Mouse (Mus musculus): ENCODE measurements at regions not wholly inside any gene's neighbourhood (a gene's known extent, or its start where the extent isn't known, plus 50 kb on each side); places are given as distances from the start of the nearest gene placed in this dataset.

GRCm38 (mm10) chr9:92045472-92045905 is 147.2 kb upstream of the Plscr5 start:
- no peak overlapping the region for H3K27ac ChIP-seq
- ATAC-seq (replicated peaks; ENCODE audit: low FRiP score): no peak
- H3K9me3 ChIP-seq (replicated peaks): no peaks in the 10 kb centered on the region
- WGBS: 37% methylated on average over 3 of the region's 3 CpGs
- no peak overlapping the region for H3K4me2 ChIP-seq
- H3K9ac ChIP-seq: no peak overlapping the region
- no peaks in the 10 kb centered on the region for H3K27me3 ChIP-seq
- H3K36me3 ChIP-seq: no peaks in the 10 kb centered on the region
- no peak overlapping the region for H3K4me3 ChIP-seq (replicated peaks)
- no peaks in the 10 kb centered on the region for H3K4me1 ChIP-seq

GRCm38 (mm10) chr9:92044161-92044560 is 148.6 kb upstream of the Plscr5 start:
- H3K4me1 ChIP-seq: no peaks in the 10 kb centered on the region
- no peaks in the 10 kb centered on the region for H3K36me3 ChIP-seq
- no peak overlapping the region for H3K4me2 ChIP-seq
- WGBS: 81% methylated on average over 9 of the region's 9 CpGs
- H3K4me3 ChIP-seq (replicated peaks): no peak overlapping the region
- no peak overlapping the region for H3K9ac ChIP-seq
- no peak for ATAC-seq (replicated peaks; ENCODE audit: low FRiP score)
- no peaks in the 10 kb centered on the region for H3K9me3 ChIP-seq (replicated peaks)
- H3K27me3 ChIP-seq: no peaks in the 10 kb centered on the region
- no peak overlapping the region for H3K27ac ChIP-seq

GRCm38 (mm10) chr9:92016521-92016920 is 176.2 kb upstream of the Plscr5 start:
- Histone ChIP-seq H3K27ac (no peak overlapping the region), H3K4me2 (no peak overlapping the region), H3K4me1 (no peaks in the 10 kb centered on the region), H3K36me3 (no peaks in the 10 kb centered on the region), H3K27me3 (no peaks in the 10 kb centered on the region), H3K9ac (no peak overlapping the region), H3K9me3 (replicated peaks) (no peaks in the 10 kb centered on the region), H3K4me3 (replicated peaks) (no peak overlapping the region)
- no peak for ATAC-seq (replicated peaks; ENCODE audit: low FRiP score)
- WGBS: 92% methylated on average over 3 of the region's 3 CpGs

GRCm38 (mm10) chr9:92015923-92016322 is 176.8 kb upstream of the Plscr5 start:
- Histone ChIP-seq H3K27ac (no peak overlapping the region), H3K36me3 (no peaks in the 10 kb centered on the region), H3K9ac (no peak overlapping the region), H3K4me3 (replicated peaks) (no peak overlapping the region), H3K4me1 (no peaks in the 10 kb centered on the region), H3K9me3 (replicated peaks) (no peaks in the 10 kb centered on the region), H3K27me3 (no peaks in the 10 kb centered on the region), H3K4me2 (no peak overlapping the region)
- ATAC-seq (replicated peaks; ENCODE audit: low FRiP score): no peak
- WGBS: 67% methylated on average over 3 of the region's 3 CpGs

GRCm38 (mm10) chr9:91988240-91988639 is 204.5 kb upstream of the Plscr5 start:
- no peak overlapping the region for H3K9ac ChIP-seq
- no peak overlapping the region for H3K4me2 ChIP-seq
- no peak overlapping the region for H3K4me3 ChIP-seq (replicated peaks)
- no peak overlapping the region for H3K27ac ChIP-seq
- no peaks in the 10 kb centered on the region for H3K4me1 ChIP-seq
- no peaks in the 10 kb centered on the region for H3K27me3 ChIP-seq
- no peaks in the 10 kb centered on the region for H3K9me3 ChIP-seq (replicated peaks)
- peak; percentile 75 for ATAC-seq (replicated peaks; ENCODE audit: low FRiP score)
- WGBS: 30% methylated on average over 2 of the region's 2 CpGs
- H3K36me3 ChIP-seq: no peaks in the 10 kb centered on the region

GRCm38 (mm10) chr9:91981955-91982621 is 210.6 kb upstream of the Plscr5 start:
- no peak for ATAC-seq (replicated peaks; ENCODE audit: low FRiP score)
- WGBS: 54% methylated on average over 9 of the region's 9 CpGs
- Histone ChIP-seq H3K4me1 (0 out of 2 replicates have a peak, but pooled peaks cover 8% of the 10 kb centered on the region), H3K4me3 (replicated peaks) (no peak overlapping the region), H3K9me3 (replicated peaks) (no peaks in the 10 kb centered on the region), H3K4me2 (no peak overlapping the region), H3K9ac (no peak overlapping the region), H3K27ac (no peak overlapping the region), H3K27me3 (no peaks in the 10 kb centered on the region), H3K36me3 (no peaks in the 10 kb centered on the region)

- no peak for ATAC-seq (replicated peaks; ENCODE audit: low FRiP score)
- no peak overlapping the region for H3K4me3 ChIP-seq (replicated peaks)
Observed at GRCm38 (mm10) chr9:91981499-91981898, 211.2 kb upstream of the Plscr5 start.

GRCm38 (mm10) chr9:91964051-91964450 is 228.7 kb upstream of the Plscr5 start:
- H3K27ac ChIP-seq: no peak overlapping the region
- H3K4me1 ChIP-seq: no peaks in the 10 kb centered on the region
- ATAC-seq (replicated peaks; ENCODE audit: low FRiP score): no peak
- 89% methylated on average over 2 of the region's 2 CpGs for WGBS
- no peaks in the 10 kb centered on the region for H3K36me3 ChIP-seq
- H3K9me3 ChIP-seq (replicated peaks): no peaks in the 10 kb centered on the region
- H3K4me2 ChIP-seq: no peak overlapping the region
- no peaks in the 10 kb centered on the region for H3K27me3 ChIP-seq
- H3K4me3 ChIP-seq (replicated peaks): no peak overlapping the region
- H3K9ac ChIP-seq: no peak overlapping the region

More at GRCm38 (mm10) chr9:91981499-91981898, 211.2 kb upstream of the Plscr5 start:
- 0 out of 2 replicates have a peak, but pooled peaks cover 8% of the 10 kb centered on the region for H3K4me1 ChIP-seq
- H3K36me3 ChIP-seq: no peaks in the 10 kb centered on the region
- 81% methylated on average over 3 of the region's 3 CpGs for WGBS
- no peak overlapping the region for H3K4me2 ChIP-seq
- no peaks in the 10 kb centered on the region for H3K27me3 ChIP-seq
- no peak overlapping the region for H3K27ac ChIP-seq
- H3K9ac ChIP-seq: no peak overlapping the region
- no peaks in the 10 kb centered on the region for H3K9me3 ChIP-seq (replicated peaks)

- Histone ChIP-seq H3K27ac (no peak overlapping the region), H3K36me3 (no peaks in the 10 kb centered on the region), H3K9me3 (replicated peaks) (no peaks in the 10 kb centered on the region), H3K4me3 (replicated peaks) (no peak overlapping the region), H3K9ac (no peak overlapping the region), H3K4me2 (no peak overlapping the region), H3K27me3 (no peaks in the 10 kb centered on the region), H3K4me1 (no peaks in the 10 kb centered on the region)
- no peak for ATAC-seq (replicated peaks; ENCODE audit: low FRiP score)
- WGBS: 81% methylated on average over 1 of the region's 1 CpGs
Observed at GRCm38 (mm10) chr9:91962726-91963125, 230.0 kb upstream of the Plscr5 start.

- H3K4me2 ChIP-seq: no peak overlapping the region
- no peaks in the 10 kb centered on the region for H3K9me3 ChIP-seq (replicated peaks)
- no peaks in the 10 kb centered on the region for H3K36me3 ChIP-seq
- WGBS: 74% methylated on average over 1 of the region's 1 CpGs
- H3K27ac ChIP-seq: no peak overlapping the region
- no peaks in the 10 kb centered on the region for H3K27me3 ChIP-seq
- no peak overlapping the region for H3K9ac ChIP-seq
- H3K4me3 ChIP-seq (replicated peaks): no peak overlapping the region
- no peak for ATAC-seq (replicated peaks; ENCODE audit: low FRiP score)
- H3K4me1 ChIP-seq: no peaks in the 10 kb centered on the region
Observed at GRCm38 (mm10) chr9:91961666-91962065, 231.1 kb upstream of the Plscr5 start.

- Histone ChIP-seq H3K27me3 (no peaks in the 10 kb centered on the region), H3K9me3 (replicated peaks) (no peaks in the 10 kb centered on the region), H3K4me3 (replicated peaks) (no peak overlapping the region), H3K9ac (no peak overlapping the region), H3K4me1 (no peaks in the 10 kb centered on the region), H3K36me3 (no peaks in the 10 kb centered on the region), H3K4me2 (no peak overlapping the region), H3K27ac (no peak overlapping the region)
- 82% methylated on average over 14 of the region's 14 CpGs for WGBS
- ATAC-seq (replicated peaks; ENCODE audit: low FRiP score): no peak
Observed at GRCm38 (mm10) chr9:91960556-91961325, 232.0 kb upstream of the Plscr5 start.

GRCm38 (mm10) chr9:91959592-91959991 is 233.1 kb upstream of the Plscr5 start:
- Histone ChIP-seq H3K4me2 (no peak overlapping the region), H3K9ac (no peak overlapping the region), H3K9me3 (replicated peaks) (no peaks in the 10 kb centered on the region), H3K4me3 (replicated peaks) (no peak overlapping the region), H3K27ac (no peak overlapping the region), H3K27me3 (no peaks in the 10 kb centered on the region), H3K4me1 (no peaks in the 10 kb centered on the region), H3K36me3 (no peaks in the 10 kb centered on the region)
- ATAC-seq (replicated peaks; ENCODE audit: low FRiP score): no peak
- WGBS: 15% methylated on average over 1 of the region's 1 CpGs
